In genomic region chr3:107941261-107941660, GRCm38 (mm10) we compare ENCODE assay signal across 31 mouse cellular contexts. TPM values are rescaled to one million over a fixed set of nuclear protein-coding genes. Genes with fewer than 3 reads are reported as not detected.
DNase-seq lines count a peak whose midpoint lies in the region; ATAC-seq and TF ChIP-seq lines count a peak whose summit lies in the region.
"Had no signal": no experiment of that assay in that cellular context is flagged by ENCODE, and none has a peak within 500 bp of the region (broad histone marks: within the 10 kb centered on the region; RNA-seq: fewer than 3 reads in every experiment).

No protein-coding gene starts in this region.

- H3K9ac ChIP-seq in midbrain, postnatal 0 days (replicated peaks; ENCODE audit: low read length, poor library complexity, severe bottlenecking): no peak overlapping the region
- no peak overlapping the region for H3K9ac ChIP-seq in midbrain, embryonic 15.5 days
- H3K9ac ChIP-seq in neural tube, embryonic 15.5 days (replicated peaks): no peak overlapping the region
- H3K9ac ChIP-seq: embryonic facial prominence, embryonic 15.5 days; forebrain, embryonic 13.5 days; hindbrain, embryonic 14.5 days; limb, embryonic 13.5 days; lung, embryonic 15.5 days had no signal

- H3K4me3 ChIP-seq in midbrain, postnatal 0 days (ENCODE audit: low read depth, low read length): no peak overlapping the region
- H3K4me3 ChIP-seq in midbrain, embryonic 15.5 days: no peak overlapping the region
- H3K4me3 ChIP-seq in neural tube, embryonic 15.5 days (replicated peaks): no peak overlapping the region
- H3K4me3 ChIP-seq: embryonic facial prominence, embryonic 10.5 days; embryonic facial prominence, embryonic 15.5 days; forebrain, embryonic 13.5 days; heart, embryonic 10.5 days; left cerebral cortex, adult 2 months; limb, embryonic 13.5 days; lung, embryonic 15.5 days; midbrain, embryonic 10.5 days had no signal

- H3K4me1 ChIP-seq in midbrain, postnatal 0 days (ENCODE audit: insufficient read depth, low read length): peaks cover 9% of the 10 kb centered on the region; the same call in 1 of the 2 replicates
- peaks cover 17% of the 10 kb centered on the region for H3K4me1 ChIP-seq in midbrain, embryonic 15.5 days
- H3K4me1 ChIP-seq in neural tube, embryonic 15.5 days: peaks cover 20% of the 10 kb centered on the region; the same call in 1 of the 2 replicates

- H3K9me3 ChIP-seq in midbrain, postnatal 0 days (ENCODE audit: low read length): no peaks in the 10 kb centered on the region
- H3K9me3 ChIP-seq in midbrain, embryonic 15.5 days: no peaks in the 10 kb centered on the region
- no peaks in the 10 kb centered on the region for H3K9me3 ChIP-seq in neural tube, embryonic 15.5 days (replicated peaks)
- H3K9me3 ChIP-seq: embryonic facial prominence, embryonic 10.5 days; embryonic facial prominence, embryonic 15.5 days; forebrain, embryonic 13.5 days; heart, embryonic 10.5 days; limb, embryonic 13.5 days; lung, embryonic 15.5 days; midbrain, embryonic 10.5 days had no signal

- no peaks in the 10 kb centered on the region for H3K36me3 ChIP-seq in midbrain, postnatal 0 days (ENCODE audit: insufficient read depth, low read length)
- H3K36me3 ChIP-seq in midbrain, embryonic 15.5 days (replicated peaks): no peaks in the 10 kb centered on the region
- H3K36me3 ChIP-seq in neural tube, embryonic 15.5 days: no peaks in the 10 kb centered on the region
- H3K36me3 ChIP-seq: embryonic facial prominence, embryonic 10.5 days; embryonic facial prominence, embryonic 15.5 days; heart, embryonic 10.5 days; limb, embryonic 13.5 days; lung, embryonic 15.5 days; midbrain, embryonic 10.5 days had no signal

- H3K27me3 ChIP-seq in midbrain, postnatal 0 days (ENCODE audit: insufficient read depth, low read length): no peaks in the 10 kb centered on the region
- no peaks in the 10 kb centered on the region for H3K27me3 ChIP-seq in midbrain, embryonic 15.5 days (replicated peaks)
- H3K27me3 ChIP-seq in neural tube, embryonic 15.5 days (replicated peaks): 0 out of 2 replicates have a peak, but pooled peaks cover 2% of the 10 kb centered on the region
- H3K27me3 ChIP-seq: embryonic facial prominence, embryonic 15.5 days; forebrain, embryonic 13.5 days; limb, embryonic 13.5 days; lung, embryonic 15.5 days had no signal

- 64% methylated on average over 4 of the region's 4 CpGs for WGBS in midbrain, postnatal 0 days
- 70% methylated on average over 4 of the region's 4 CpGs for WGBS in midbrain, embryonic 15.5 days
- WGBS in neural tube, embryonic 15.5 days: 46% methylated on average over 4 of the region's 4 CpGs

- no peak overlapping the region for H3K27ac ChIP-seq in midbrain, postnatal 0 days (ENCODE audit: low read depth, low read length)
- no peak overlapping the region for H3K27ac ChIP-seq in midbrain, embryonic 15.5 days
- 0 out of 2 replicates have a peak overlapping the region, but pooled peaks have one; percentile 28 for H3K27ac ChIP-seq in neural tube, embryonic 15.5 days (replicated peaks)
- H3K27ac ChIP-seq: embryonic facial prominence, embryonic 10.5 days; embryonic facial prominence, embryonic 15.5 days; forebrain, embryonic 13.5 days; heart, embryonic 10.5 days; hindbrain, embryonic 14.5 days; limb, embryonic 13.5 days; lung, embryonic 15.5 days; midbrain, embryonic 10.5 days had no signal

- DNase-seq in layer of hippocampus, adult 11-12 months (ENCODE audit: low spot score): peak; percentile 28
- DNase-seq in layer of hippocampus, adult 9-10 months (ENCODE audit: low spot score): no peak
- peak; percentile 60 for DNase-seq in midbrain, postnatal 0 days (ENCODE audit: low spot score)
- DNase-seq in brain, adult 2 months (ENCODE audit: low read depth, low spot score): peak; percentile 40
- DNase-seq: adrenal gland, adult 2 months; B cell, adult 2 months; cerebellum, adult 11 months; cerebellum, postnatal 25 days; gastrocnemius, postnatal 14 days; heart, adult 11 months; heart, postnatal 4 days; kidney, adult 11 months; kidney, postnatal 14 days had no signal

- no peak overlapping the region for H3K4me2 ChIP-seq in midbrain, postnatal 0 days (ENCODE audit: low read depth, low read length, poor library complexity, severe bottlenecking)
- H3K4me2 ChIP-seq in midbrain, embryonic 15.5 days: no peak overlapping the region
- no peak overlapping the region for H3K4me2 ChIP-seq in neural tube, embryonic 15.5 days
- H3K4me2 ChIP-seq: embryonic facial prominence, embryonic 15.5 days; forebrain, embryonic 13.5 days; hindbrain, embryonic 14.5 days; limb, embryonic 13.5 days; liver, embryonic 11.5 days; lung, embryonic 15.5 days had no signal

- no peak for TF ChIP-seq CTCF in midbrain, postnatal 0 days (IDR thresholded peaks at IDR 0.05)

- ATAC-seq in midbrain, postnatal 0 days (ENCODE audit: low FRiP score): no peak
- ATAC-seq in midbrain, embryonic 15.5 days (replicated peaks): no peak
- no peak for ATAC-seq in neural tube, embryonic 15.5 days (ENCODE audit: low FRiP score)
- ATAC-seq: activated CD4-positive, CD25-positive, alpha-beta regulatory T cell, adult 4 months; forebrain, embryonic 13.5 days; inflammation-experienced regulatory T-cells, adult 6 months had no signal

RNA-seq across cellular contexts. Expression of gene Gstm6, which starts 2.3 kb away (rescaled TPM):
- total RNA-seq in midbrain, postnatal 0 days (2014; rRNA removed): 16.7 and 25.5 TPM in 2 replicates
- polyA plus RNA-seq in midbrain, postnatal 0 days (2015; fragmentation: Nextera tagmentation; extraction: Ambion mirVana): 27.2 and 31.6 TPM in 2 replicates
- 17.5 and 18.9 TPM in 2 replicates for polyA plus RNA-seq in midbrain, embryonic 15.5 days (2015; fragmentation: Nextera tagmentation; extraction: Ambion mirVana)
- polyA plus RNA-seq in neural tube, embryonic 15.5 days (2015; fragmentation: Nextera tagmentation; extraction: Ambion mirVana): 9.0 and 10.6 TPM in 2 replicates
- total RNA-seq: monocyte, adult 5-6 weeks had no signal
- polyA plus RNA-seq: activated CD4-positive, CD25-positive, alpha-beta regulatory T cell, adult 4 months; inflammation-experienced regulatory T-cells, adult 6 months had no signal

RNA-seq across cellular contexts. Expression of gene Gstm7, which starts 9.6 kb away (rescaled TPM):
- total RNA-seq in midbrain, postnatal 0 days (2014; rRNA removed): 28.5 and 36.4 TPM in 2 replicates
- polyA plus RNA-seq in midbrain, postnatal 0 days (2015; fragmentation: Nextera tagmentation; extraction: Ambion mirVana): 38.3 and 38.9 TPM in 2 replicates
- polyA plus RNA-seq in midbrain, embryonic 15.5 days (2015; fragmentation: Nextera tagmentation; extraction: Ambion mirVana): 63.6 and 73.0 TPM in 2 replicates
- polyA plus RNA-seq in neural tube, embryonic 15.5 days (2015; fragmentation: Nextera tagmentation; extraction: Ambion mirVana): 42.2 and 50.6 TPM in 2 replicates
- total RNA-seq: monocyte, adult 5-6 weeks had no signal

RNA-seq across cellular contexts. Expression of gene Gstm3, which starts 27.8 kb away (rescaled TPM):
- not detected in 2 replicates for total RNA-seq in midbrain, postnatal 0 days (2014; rRNA removed)
- not detected in 2 replicates for polyA plus RNA-seq in midbrain, postnatal 0 days (2015; fragmentation: Nextera tagmentation; extraction: Ambion mirVana)
- polyA plus RNA-seq in midbrain, embryonic 15.5 days (2015; fragmentation: Nextera tagmentation; extraction: Ambion mirVana): 0.25 TPM in 1 of 2 replicates, not detected in the other
- 2.7 TPM in 1 of 2 replicates, not detected in the other for polyA plus RNA-seq in neural tube, embryonic 15.5 days (2015; fragmentation: Nextera tagmentation; extraction: Ambion mirVana)
- total RNA-seq: adrenal gland, adult 2 months; gastrocnemius, postnatal 14 days; heart, postnatal 4 days; layer of hippocampus, adult 18-20 months; left cerebral cortex, adult 2 months; left cerebral cortex, postnatal 25 days; megakaryocyte progenitor cell, adult 5-6 weeks; monocyte, adult 5-6 weeks had no signal
- polyA plus RNA-seq: activated CD4-positive, CD25-positive, alpha-beta regulatory T cell, adult 4 months; embryonic facial prominence, embryonic 10.5 days; embryonic facial prominence, embryonic 15.5 days; hindbrain, embryonic 14.5 days; inflammation-experienced regulatory T-cells, adult 6 months; limb, embryonic 13.5 days; midbrain, embryonic 10.5 days had no signal

RNA-seq across cellular contexts. Expression of gene Gstm2, which starts 45.0 kb away (rescaled TPM):
- 8.5 and 10.2 TPM in 2 replicates for total RNA-seq in midbrain, postnatal 0 days (2014; rRNA removed)
- polyA plus RNA-seq in midbrain, postnatal 0 days (2015; fragmentation: Nextera tagmentation; extraction: Ambion mirVana): 13.0 and 14.8 TPM in 2 replicates
- 11.0 and 11.5 TPM in 2 replicates for polyA plus RNA-seq in midbrain, embryonic 15.5 days (2015; fragmentation: Nextera tagmentation; extraction: Ambion mirVana)
- polyA plus RNA-seq in neural tube, embryonic 15.5 days (2015; fragmentation: Nextera tagmentation; extraction: Ambion mirVana): 7.4 and 23.4 TPM in 2 replicates
- total RNA-seq: monocyte, adult 5-6 weeks had no signal
- polyA plus RNA-seq: activated CD4-positive, CD25-positive, alpha-beta regulatory T cell, adult 4 months; inflammation-experienced regulatory T-cells, adult 6 months had no signal

RNA-seq across cellular contexts. Expression of gene Gstm5, which starts 45.6 kb away (rescaled TPM):
- 142 and 166 TPM in 2 replicates for total RNA-seq in midbrain, postnatal 0 days (2014; rRNA removed)
- polyA plus RNA-seq in midbrain, postnatal 0 days (2015; fragmentation: Nextera tagmentation; extraction: Ambion mirVana): 316 and 320 TPM in 2 replicates
- polyA plus RNA-seq in midbrain, embryonic 15.5 days (2015; fragmentation: Nextera tagmentation; extraction: Ambion mirVana): 214 and 222 TPM in 2 replicates
- polyA plus RNA-seq in neural tube, embryonic 15.5 days (2015; fragmentation: Nextera tagmentation; extraction: Ambion mirVana): 222 and 263 TPM in 2 replicates
- polyA plus RNA-seq: activated CD4-positive, CD25-positive, alpha-beta regulatory T cell, adult 4 months had no signal
